Comparison of ENCODE assay signal across 13 mouse cellular contexts in the genomic region with DNA sequence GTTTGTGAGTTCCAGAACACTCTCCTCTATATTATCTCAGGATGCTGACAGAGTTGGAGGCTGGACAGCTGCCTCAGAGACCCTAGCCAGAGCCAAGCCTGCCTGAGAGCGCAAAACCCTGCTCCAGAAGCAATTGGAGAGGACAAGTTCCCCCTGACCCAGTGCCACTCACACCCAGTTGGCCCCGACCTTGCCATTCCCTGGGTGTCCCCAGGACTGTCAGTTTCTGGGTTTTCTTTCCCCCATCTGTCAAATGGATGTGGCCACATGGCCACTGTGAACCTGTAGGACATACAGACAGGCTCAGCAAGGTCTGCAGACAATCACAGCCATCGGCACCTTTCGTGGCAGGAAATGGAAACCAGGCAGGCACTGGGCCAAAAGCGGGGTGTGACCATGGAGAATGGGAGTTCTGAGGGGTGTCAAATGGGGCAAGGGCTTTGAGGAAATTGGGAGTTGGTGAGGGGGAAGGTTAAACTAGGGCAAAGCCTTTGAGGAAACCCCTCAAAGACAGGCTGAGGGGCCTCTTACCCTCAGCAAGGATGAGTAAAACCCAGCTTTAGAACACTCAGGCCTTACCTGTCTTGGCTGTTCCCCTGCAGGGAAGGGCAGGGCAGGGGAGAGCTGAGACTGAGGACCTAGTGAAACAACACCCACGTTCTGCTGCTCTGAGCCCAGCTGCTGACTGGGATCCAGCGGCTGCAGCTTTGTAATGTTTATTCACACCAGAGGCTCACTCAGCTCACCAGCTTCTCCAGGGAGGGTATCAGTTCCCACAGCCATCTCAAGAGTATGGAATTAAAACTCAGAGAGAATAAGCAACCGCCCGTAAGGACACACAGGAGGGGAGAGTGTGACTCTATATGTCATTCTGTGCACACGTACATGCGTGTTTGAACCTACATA. TPM values are rescaled to one million over a fixed set of nuclear protein-coding genes. Genes with fewer than 3 reads are reported as not detected.
DNase-seq lines count a peak whose midpoint lies in the region; ATAC-seq and TF ChIP-seq lines count a peak whose summit lies in the region.
"Had no signal": no experiment of that assay in that cellular context is flagged by ENCODE, and none has a peak within 500 bp of the region (broad histone marks: within the 10 kb centered on the region; RNA-seq: fewer than 3 reads in every experiment).

No protein-coding gene starts in this region.

- H3K27me3 ChIP-seq in cerebellum, adult 2 months (ENCODE audit: control insufficient read depth, insufficient read depth, low read length): no peaks in the 10 kb centered on the region
- no peaks in the 10 kb centered on the region for H3K27me3 ChIP-seq in kidney, postnatal 0 days (ENCODE audit: insufficient read depth, low read length)
- no peaks in the 10 kb centered on the region for H3K27me3 ChIP-seq in kidney, adult 2 months (replicated peaks; ENCODE audit: control insufficient read depth, insufficient read depth, low read length)
- peaks cover 36% of the 10 kb centered on the region for H3K27me3 ChIP-seq in embryonic facial prominence, embryonic 10.5 days (replicated peaks; ENCODE audit: low read depth, poor library complexity, severe bottlenecking)
- H3K27me3 ChIP-seq in limb, embryonic 10.5 days (ENCODE audit: low read depth, poor library complexity, severe bottlenecking): peaks cover 36% of the 10 kb centered on the region

- H3K36me3 ChIP-seq in kidney, postnatal 0 days (ENCODE audit: insufficient read depth, low read length): no peaks in the 10 kb centered on the region
- H3K36me3 ChIP-seq in kidney, adult 2 months (ENCODE audit: control insufficient read depth, insufficient read depth, low read length): no peaks in the 10 kb centered on the region
- peaks cover 21% of the 10 kb centered on the region for H3K36me3 ChIP-seq in embryonic facial prominence, embryonic 10.5 days (replicated peaks)
- peaks cover 12% of the 10 kb centered on the region for H3K36me3 ChIP-seq in limb, embryonic 10.5 days

- peaks cover 86% of the 10 kb centered on the region for H3K4me1 ChIP-seq in cerebellum, adult 2 months (ENCODE audit: control insufficient read depth, insufficient read depth, low read length)
- peaks cover 19% of the 10 kb centered on the region for H3K4me1 ChIP-seq in kidney, postnatal 0 days (replicated peaks; ENCODE audit: insufficient read depth, low read length)
- H3K4me1 ChIP-seq in kidney, adult 2 months (ENCODE audit: control insufficient read depth, insufficient read depth, low read length): no peaks in the 10 kb centered on the region; the same call in 1 of the 2 replicates
- H3K4me1 ChIP-seq in embryonic facial prominence, embryonic 10.5 days: peaks cover 69% of the 10 kb centered on the region
- H3K4me1 ChIP-seq in limb, embryonic 10.5 days: peaks cover 63% of the 10 kb centered on the region
- H3K4me1 ChIP-seq: megakaryocyte, embryonic 14.5 days had no signal

- H3K9ac ChIP-seq in kidney, postnatal 0 days (ENCODE audit: low read depth, low read length): no peak overlapping the region
- H3K9ac ChIP-seq: liver, embryonic 14.5 days had no signal

- WGBS in cerebellum, adult 2 months: 60% methylated on average over 11 of the region's 11 CpGs
- 30% methylated on average over 11 of the region's 11 CpGs for WGBS in kidney, postnatal 0 days
- WGBS in kidney, adult 2 months: 49% methylated on average over 11 of the region's 11 CpGs
- WGBS in embryonic facial prominence, embryonic 10.5 days: 41% methylated on average over 11 of the region's 11 CpGs
- WGBS in limb, embryonic 10.5 days: 27% methylated on average over 11 of the region's 11 CpGs

- no peak for ATAC-seq in kidney, postnatal 0 days (replicated peaks; ENCODE audit: low FRiP score, low read depth)

- no peak overlapping the region for H3K27ac ChIP-seq in cerebellum, adult 2 months (ENCODE audit: insufficient read depth, low read length)
- H3K27ac ChIP-seq in kidney, postnatal 0 days: no peak overlapping the region
- H3K27ac ChIP-seq in kidney, adult 2 months (ENCODE audit: insufficient read depth, low read depth, low read length): no peak overlapping the region
- H3K27ac ChIP-seq in embryonic facial prominence, embryonic 10.5 days (replicated peaks): no peak overlapping the region; the same call in 1 of the 2 replicates
- H3K27ac ChIP-seq in limb, embryonic 10.5 days: peak overlapping the region; percentile 14; the same call in 1 of the 2 replicates
- H3K27ac ChIP-seq: liver, embryonic 14.5 days had no signal

- H3K4me3 ChIP-seq in cerebellum, adult 2 months (replicated peaks; ENCODE audit: insufficient read depth, low read depth, low read length): no peak overlapping the region
- no peak overlapping the region for H3K4me3 ChIP-seq in kidney, postnatal 0 days (replicated peaks; ENCODE audit: low read depth, low read length)
- no peak overlapping the region for H3K4me3 ChIP-seq in kidney, adult 2 months (ENCODE audit: insufficient read depth, low read depth, low read length)
- peak overlapping the region; percentile 27; the same call in 1 of the 2 replicates for H3K4me3 ChIP-seq in embryonic facial prominence, embryonic 10.5 days
- no peak overlapping the region for H3K4me3 ChIP-seq in limb, embryonic 10.5 days
- H3K4me3 ChIP-seq: megakaryocyte, embryonic 14.5 days had no signal

- H3K4me2 ChIP-seq in kidney, postnatal 0 days (ENCODE audit: low read length): no peak overlapping the region

- TF ChIP-seq POLR2A in cerebellum, adult 2 months (IDR thresholded peaks at IDR 0.05; ENCODE audit: borderline replicate concordance, insufficient read depth, low read length): no peak
- TF ChIP-seq POLR2A in kidney, adult 2 months (IDR thresholded peaks at IDR 0.05; ENCODE audit: low read depth, low read length): no peak

- H3K9me3 ChIP-seq in kidney, postnatal 0 days (replicated peaks; ENCODE audit: low read length): no peaks in the 10 kb centered on the region
- H3K9me3 ChIP-seq in embryonic facial prominence, embryonic 10.5 days: no peaks in the 10 kb centered on the region
- no peaks in the 10 kb centered on the region for H3K9me3 ChIP-seq in limb, embryonic 10.5 days (replicated peaks)
- H3K9me3 ChIP-seq: megakaryocyte, embryonic 14.5 days had no signal

- peak; percentile 53 for DNase-seq in cerebellum, adult 9-11 months
- DNase-seq in cerebellum, adult 2 months: no peak
- peak; percentile 59 for DNase-seq in kidney, postnatal 0 days (ENCODE audit: low spot score)
- DNase-seq in kidney, adult 2 months: no peak
- DNase-seq in embryonic facial prominence, embryonic 10.5 days (ENCODE audit: low spot score): no peak
- DNase-seq in limb, embryonic 10.5 days (ENCODE audit: low spot score): no peak
- no peak for DNase-seq in ovary, adult 18-20 months (ENCODE audit: low spot score)
- no peak for DNase-seq in ovary, postnatal 14 days (ENCODE audit: low spot score)
- DNase-seq: heart, postnatal 14 days; kidney, postnatal 36 days had no signal

- no peak for TF ChIP-seq CTCF in cerebellum, adult 2 months (IDR thresholded peaks at IDR 0.05; ENCODE audit: borderline replicate concordance, insufficient read depth, low read depth, low read length)
- no peak for TF ChIP-seq CTCF in kidney, postnatal 0 days (IDR thresholded peaks at IDR 0.05; ENCODE audit: low read depth)
- TF ChIP-seq CTCF in kidney, adult 2 months (conservative IDR thresholded peaks at IDR 0.05; ENCODE audit: insufficient read depth, insufficient read length, low read depth, low read length): no peak

RNA-seq across cellular contexts. Expression of a gene that starts 6.9 kb away (rescaled TPM):
- polyA plus RNA-seq in cerebellum, adult 2 months (2012; rRNA removed): 29.1 and 35.4 TPM in 2 replicates
- 4.5 and 4.6 TPM in 2 replicates for polyA plus RNA-seq in kidney, postnatal 0 days (2015; fragmentation: Nextera tagmentation; extraction: Ambion mirVana)
- polyA plus RNA-seq in kidney, adult 2 months (2012; rRNA removed): 10.4 and 19.3 TPM in 2 replicates
- 10.7 and 12.4 TPM in 2 replicates for polyA plus RNA-seq in embryonic facial prominence, embryonic 10.5 days (2016; fragmentation: Nextera tagmentation; extraction: Ambion mirVana)
- polyA plus RNA-seq in limb, embryonic 10.5 days (2016; fragmentation: Nextera tagmentation; extraction: Ambion mirVana): 9.6 and 10.8 TPM in 2 replicates

RNA-seq across cellular contexts. Expression of a gene that starts 57.1 kb away (rescaled TPM):
- polyA plus RNA-seq in cerebellum, adult 2 months (2012; rRNA removed): 41.8 and 46.8 TPM in 2 replicates
- 54.4 and 69.0 TPM in 2 replicates for polyA plus RNA-seq in kidney, postnatal 0 days (2015; fragmentation: Nextera tagmentation; extraction: Ambion mirVana)
- polyA plus RNA-seq in kidney, adult 2 months (2012; rRNA removed): 52.2 and 58.5 TPM in 2 replicates
- polyA plus RNA-seq in embryonic facial prominence, embryonic 10.5 days (2016; fragmentation: Nextera tagmentation; extraction: Ambion mirVana): 17.0 and 20.1 TPM in 2 replicates
- polyA plus RNA-seq in limb, embryonic 10.5 days (2016; fragmentation: Nextera tagmentation; extraction: Ambion mirVana): 10.6 TPM in 2 replicates
- polyA plus RNA-seq: C2C12 had no signal

Comparison
In these comparisons a context has a peak if more than half of its experiments do, and no peak if none do; other contexts are left out.
1. DNase-seq: peak in cerebellum, adult 9-11 months (single experiment) and kidney, postnatal 0 days (single experiment); none in cerebellum, adult 2 months (0 of 2), kidney, adult 2 months (single experiment), embryonic facial prominence, embryonic 10.5 days (single experiment), limb, embryonic 10.5 days (single experiment), ovary, adult 18-20 months (single experiment) and ovary, postnatal 14 days (single experiment).